Mouse (Mus musculus): ENCODE measurements around the gene Dusp5.
"Not testable (repeated sequence)": the region's sequence is repeated elsewhere in the genome, so short reads cannot be mapped to it uniquely, and the experiment has no call there.

The Dusp5 gene

GRCm38 (mm10) chr19:53528752-53529454 lies at the start of gene Dusp5:
TSS of gene Dusp5 (plus strand) at chr19:53529109.
- DNase-seq (ENCODE audit: low spot score): peak; percentile 98

GRCm38 (mm10) chr19:53479590-53479989 lies 49.3 kb upstream of the Dusp5 start:
- DNase-seq (ENCODE audit: low spot score): no peak

- DNase-seq (ENCODE audit: low spot score): no peak
Measured at GRCm38 (mm10) chr19:53482093-53482492, 46.8 kb upstream of the Dusp5 start.

GRCm38 (mm10) chr19:53482527-53482926 lies 46.4 kb upstream of the Dusp5 start:
- DNase-seq (ENCODE audit: low spot score): no peak

GRCm38 (mm10) chr19:53483984-53484383 lies 44.9 kb upstream of the Dusp5 start:
- DNase-seq (ENCODE audit: low spot score): no peak

- no peak for DNase-seq (ENCODE audit: low spot score)
Measured at GRCm38 (mm10) chr19:53484918-53485317, 44.0 kb upstream of the Dusp5 start.

- no peak for DNase-seq (ENCODE audit: low spot score)
Measured at GRCm38 (mm10) chr19:53489187-53489586, 39.7 kb upstream of the Dusp5 start.

GRCm38 (mm10) chr19:53489910-53490309 lies 39.0 kb upstream of the Dusp5 start:
- DNase-seq (ENCODE audit: low spot score): no peak

- no peak for DNase-seq (ENCODE audit: low spot score)
Measured at GRCm38 (mm10) chr19:53490898-53491297, 38.0 kb upstream of the Dusp5 start.

- no peak for DNase-seq (ENCODE audit: low spot score)
Measured at GRCm38 (mm10) chr19:53492528-53492927, 36.4 kb upstream of the Dusp5 start.

GRCm38 (mm10) chr19:53493866-53494265 lies 35.0 kb upstream of the Dusp5 start:
- no peak for DNase-seq (ENCODE audit: low spot score)

GRCm38 (mm10) chr19:53497910-53498309 lies 31.0 kb upstream of the Dusp5 start:
- no peak for DNase-seq (ENCODE audit: low spot score)

- DNase-seq (ENCODE audit: low spot score): no peak
Measured at GRCm38 (mm10) chr19:53499049-53499448, 29.9 kb upstream of the Dusp5 start.

GRCm38 (mm10) chr19:53499451-53499940 lies 29.4 kb upstream of the Dusp5 start:
- no peak for DNase-seq (ENCODE audit: low spot score)

GRCm38 (mm10) chr19:53500298-53501006 lies 28.5 kb upstream of the Dusp5 start:
- DNase-seq (ENCODE audit: low spot score): no peak

GRCm38 (mm10) chr19:53501239-53501638 lies 27.7 kb upstream of the Dusp5 start:
- not testable (repeated sequence) for DNase-seq (ENCODE audit: low spot score)

GRCm38 (mm10) chr19:53501765-53502164 lies 27.1 kb upstream of the Dusp5 start:
- no peak for DNase-seq (ENCODE audit: low spot score)

- DNase-seq (ENCODE audit: low spot score): no peak
Measured at GRCm38 (mm10) chr19:53502891-53503371, 26.0 kb upstream of the Dusp5 start.

- DNase-seq (ENCODE audit: low spot score): no peak
Measured at GRCm38 (mm10) chr19:53504181-53504580, 24.7 kb upstream of the Dusp5 start.

GRCm38 (mm10) chr19:53505728-53506127 lies 23.2 kb upstream of the Dusp5 start:
- no peak for DNase-seq (ENCODE audit: low spot score)

GRCm38 (mm10) chr19:53507497-53507896 lies 21.4 kb upstream of the Dusp5 start:
- no peak for DNase-seq (ENCODE audit: low spot score)

- peak; percentile 42 for DNase-seq (ENCODE audit: low spot score)
Measured at GRCm38 (mm10) chr19:53511244-53511934, 17.5 kb upstream of the Dusp5 start.

Data from urinary bladder, postnatal 14 days (tissue).